Mouse (Mus musculus): Measurements from ENCODE around the gene Sumo3.

GRCm38 (mm10) chr10:77627497-77627896 is 21.6 kb downstream of the Sumo3 start:
- TF ChIP-seq CTCF (IDR thresholded peaks at IDR 0.05; ENCODE audit: low read depth), result peak; percentile 98
- TF ChIP-seq EP300 (IDR thresholded peaks at IDR 0.05; ENCODE audit: low read depth), result no peak; the same call in 1 of the 2 replicates
